Mouse (Mus musculus) testis, postnatal 14 days (tissue): ENCODE results near the gene Dmrta2.

Experiments used
- DNase-seq: peaks from one replicate; pipeline ENCODE4 v3.0.0; 2021; ENCODE audit warnings: low spot score

The Dmrta2 gene

GRCm38 (mm10) chr4:110021956-110022625 lies 44.2 kb downstream of the Dmrta2 start:
- DNase-seq = peak; percentile 65

GRCm38 (mm10) chr4:110028461-110029188 lies 50.8 kb downstream of the Dmrta2 start:
- DNase-seq = no peak

GRCm38 (mm10) chr4:110029446-110029845 lies 51.6 kb downstream of the Dmrta2 start:
- no peak for DNase-seq
